Mouse (Mus musculus): ENCODE measurements at regions not wholly inside any gene's neighbourhood (a gene's known extent, or its start where the extent isn't known, plus 50 kb on each side); places are given as distances from the start of the nearest gene placed in this dataset.
"Not testable (repeated sequence)": the region's sequence is repeated elsewhere in the genome, so short reads cannot be mapped to it uniquely, and the experiment has no call there.

DNA sequence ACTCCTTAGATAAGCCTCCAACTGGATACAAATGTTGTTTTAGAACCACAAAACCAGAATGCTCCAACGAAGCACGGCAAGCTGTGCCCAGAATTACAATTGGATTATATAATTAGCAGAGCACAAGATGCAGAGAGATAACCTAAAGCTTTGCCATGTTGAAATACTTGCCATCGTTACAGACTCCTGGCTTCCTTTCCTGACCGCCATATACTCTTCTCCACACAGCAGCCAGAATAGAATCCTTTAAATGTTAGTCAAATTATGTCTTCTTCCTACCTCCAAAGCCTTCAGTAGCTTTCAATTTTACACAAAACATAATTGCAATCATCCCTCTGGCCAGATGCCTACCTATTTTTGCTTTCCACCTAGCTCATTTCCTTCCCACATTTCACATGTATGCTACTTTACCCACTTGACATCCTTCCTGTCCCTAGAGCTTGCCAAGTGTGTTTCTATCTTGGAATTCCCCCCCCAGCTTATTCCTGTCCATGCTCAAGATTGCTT is 52.8 kb upstream of the G2e3 start:
- no peak for DNase-seq (ENCODE audit: low read depth)

GRCm38 (mm10) chr12:51278358-51278757 is 69.5 kb upstream of the G2e3 start:
- DNase-seq (ENCODE audit: low read depth): no peak

DNA sequence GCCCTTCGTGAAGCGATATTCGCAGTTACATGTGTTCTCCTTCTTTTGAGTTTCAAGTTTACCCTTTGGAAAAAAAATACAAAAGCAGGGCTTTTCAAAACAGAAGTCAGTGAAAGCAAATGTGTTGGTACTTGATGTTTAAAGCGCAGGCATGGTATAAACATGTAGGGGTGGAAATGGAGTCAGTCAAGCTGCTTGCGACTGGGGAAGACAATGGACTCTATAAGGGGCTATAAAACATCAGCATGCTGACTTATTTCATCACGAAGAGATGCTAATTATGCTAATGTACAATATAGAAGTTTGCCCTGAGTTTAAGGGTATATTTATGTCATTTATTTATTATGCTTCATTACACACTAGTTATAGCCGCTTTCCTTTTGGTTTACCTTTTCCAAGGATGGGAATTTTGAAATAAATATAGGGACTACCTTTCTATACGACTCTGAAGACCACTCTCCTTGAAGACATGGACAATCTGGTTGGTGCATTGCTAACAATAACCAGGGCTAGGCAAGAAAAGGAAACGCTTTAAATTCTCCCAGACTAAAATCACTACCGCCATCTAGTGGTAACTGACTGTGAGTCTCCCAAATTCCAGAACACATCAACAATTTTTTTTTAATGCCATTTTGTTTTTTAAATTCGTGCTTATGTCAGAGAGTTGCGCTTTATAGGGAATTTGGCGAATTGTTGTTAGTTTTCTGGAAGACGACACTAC is 71.9 kb upstream of the G2e3 start:
- DNase-seq (ENCODE audit: low read depth): peak; percentile 10

DNA sequence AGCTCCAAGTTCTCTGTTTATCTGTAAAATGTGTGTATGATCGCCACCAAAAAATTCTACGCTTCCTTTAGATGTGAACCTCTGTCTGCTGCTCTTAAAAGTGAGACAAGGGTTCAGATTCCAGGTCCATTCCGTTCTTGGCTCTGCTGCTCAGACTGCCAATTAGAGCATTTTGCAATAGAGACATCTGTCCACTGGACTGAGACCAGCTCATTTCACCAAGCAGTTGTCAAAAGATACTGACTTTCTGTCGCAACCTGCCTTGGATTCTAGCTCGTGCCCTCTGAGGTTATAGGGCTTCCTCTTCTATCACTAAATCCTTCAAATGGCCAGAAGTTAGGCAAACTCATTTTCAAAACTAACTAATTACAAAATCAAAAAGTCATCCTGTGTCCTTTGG is 74.4 kb upstream of the G2e3 start:
- no peak for DNase-seq (ENCODE audit: low read depth)

DNA sequence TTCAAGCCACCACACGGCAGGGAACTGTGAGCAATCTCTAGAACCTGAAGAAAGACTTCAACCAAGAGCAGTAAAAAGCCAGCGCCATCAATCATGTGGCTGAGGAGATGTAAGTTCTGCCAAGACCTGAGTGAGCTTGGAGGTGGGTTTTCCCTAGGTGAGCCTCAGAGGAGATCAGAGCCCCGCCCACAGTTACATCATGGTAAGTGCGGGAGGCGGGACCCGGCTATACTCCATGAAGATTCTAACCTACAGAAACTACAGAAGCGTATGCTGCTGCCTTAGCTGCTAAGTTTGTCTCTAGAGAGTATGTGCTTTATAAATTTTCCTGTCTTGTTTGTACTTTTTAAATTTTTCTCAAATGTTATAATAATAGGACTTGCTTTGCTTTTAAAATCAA is 105.0 kb upstream of the G2e3 start:
- no peak for DNase-seq (ENCODE audit: low read depth)

DNA sequence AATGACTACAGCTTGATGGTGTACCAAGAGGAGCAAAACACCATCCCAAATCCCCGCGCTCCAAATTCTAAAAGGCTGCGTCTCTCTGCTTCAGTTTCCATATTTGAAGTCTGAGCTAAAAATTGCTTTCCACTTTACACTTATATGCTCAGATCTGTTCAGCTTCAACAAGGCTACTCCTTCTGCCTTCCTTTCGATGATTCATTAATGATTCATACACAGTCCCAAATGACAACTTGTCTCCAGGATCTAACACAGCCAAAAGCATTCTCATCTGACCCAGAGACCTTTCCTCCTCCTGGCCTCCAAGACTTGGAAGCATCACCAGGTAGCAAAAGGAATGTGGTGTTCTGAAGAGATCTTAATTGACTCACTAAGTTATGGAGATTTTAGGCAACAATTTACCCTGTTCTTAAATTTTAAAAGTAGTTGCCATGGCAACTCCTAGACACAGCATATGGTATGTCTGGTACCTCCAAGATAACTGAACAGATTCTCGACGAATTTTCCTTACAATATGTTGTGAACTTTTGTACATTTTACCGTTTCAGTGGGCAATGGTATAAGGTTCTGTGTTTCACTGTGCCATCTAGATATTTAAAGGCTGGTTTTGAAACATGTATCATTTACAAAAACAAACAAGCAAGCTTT is 106.6 kb upstream of the G2e3 start:
- DNase-seq (ENCODE audit: low read depth): no peak

GRCm38 (mm10) chr12:51211691-51212090 is 136.2 kb upstream of the G2e3 start:
- no peak for DNase-seq (ENCODE audit: low read depth)

GRCm38 (mm10) chr12:51196289-51196688 is 151.6 kb upstream of the G2e3 start:
- no peak for DNase-seq (ENCODE audit: low read depth)

GRCm38 (mm10) chr12:51195136-51195535 is 152.7 kb upstream of the G2e3 start:
- DNase-seq (ENCODE audit: low read depth): no peak

- DNase-seq (ENCODE audit: low read depth): no peak
These were observed 157.1 kb upstream of the G2e3 start for GRCm38 (mm10) chr12:51190754-51191153.

DNA sequence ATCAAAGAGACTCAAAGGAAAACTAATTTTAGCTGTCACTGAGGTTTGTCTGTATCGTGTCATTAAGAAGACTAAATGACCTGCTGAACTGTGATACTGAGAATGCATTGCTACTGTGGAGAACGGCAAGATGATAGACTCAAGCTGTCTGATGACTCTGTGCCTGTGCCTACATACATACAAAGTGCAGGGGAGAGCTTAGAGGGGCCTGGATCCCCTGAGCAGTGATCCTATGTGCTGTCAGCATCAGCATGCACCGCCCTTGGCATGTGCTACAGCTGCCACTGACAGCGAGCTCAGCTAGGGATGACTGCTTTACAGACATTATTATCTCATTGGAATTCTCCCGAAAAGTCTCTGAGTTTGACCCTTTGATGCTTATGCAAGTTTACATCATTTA is 157.7 kb upstream of the G2e3 start:
- no peak for DNase-seq (ENCODE audit: low read depth)

- DNase-seq (ENCODE audit: low read depth): no peak
These were observed 159.6 kb upstream of the G2e3 start for GRCm38 (mm10) chr12:51188229-51188628.

DNA sequence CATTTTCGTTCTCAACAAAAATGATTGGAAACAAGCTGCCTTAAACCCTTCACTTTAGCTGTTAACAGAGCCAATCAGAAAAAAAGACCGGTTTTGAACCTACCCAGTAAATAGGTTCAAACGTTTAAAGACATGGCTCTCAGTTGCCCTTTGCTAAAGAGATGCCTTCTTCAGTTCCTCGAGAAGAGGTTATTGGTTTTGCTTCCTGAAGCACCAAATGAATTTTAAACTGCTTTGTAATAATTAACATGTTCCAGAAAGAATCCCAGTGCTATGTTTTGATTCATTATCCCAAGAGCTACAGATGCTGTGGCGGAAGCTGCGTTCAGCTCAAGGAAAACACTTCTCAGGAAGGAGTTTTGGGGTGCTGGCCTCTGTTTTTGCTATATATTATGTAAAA is 160.1 kb upstream of the G2e3 start:
- DNase-seq (ENCODE audit: low read depth): no peak

- no peak for DNase-seq (ENCODE audit: low read depth)
These were observed 162.1 kb upstream of the G2e3 start for GRCm38 (mm10) chr12:51185751-51186150.

DNA sequence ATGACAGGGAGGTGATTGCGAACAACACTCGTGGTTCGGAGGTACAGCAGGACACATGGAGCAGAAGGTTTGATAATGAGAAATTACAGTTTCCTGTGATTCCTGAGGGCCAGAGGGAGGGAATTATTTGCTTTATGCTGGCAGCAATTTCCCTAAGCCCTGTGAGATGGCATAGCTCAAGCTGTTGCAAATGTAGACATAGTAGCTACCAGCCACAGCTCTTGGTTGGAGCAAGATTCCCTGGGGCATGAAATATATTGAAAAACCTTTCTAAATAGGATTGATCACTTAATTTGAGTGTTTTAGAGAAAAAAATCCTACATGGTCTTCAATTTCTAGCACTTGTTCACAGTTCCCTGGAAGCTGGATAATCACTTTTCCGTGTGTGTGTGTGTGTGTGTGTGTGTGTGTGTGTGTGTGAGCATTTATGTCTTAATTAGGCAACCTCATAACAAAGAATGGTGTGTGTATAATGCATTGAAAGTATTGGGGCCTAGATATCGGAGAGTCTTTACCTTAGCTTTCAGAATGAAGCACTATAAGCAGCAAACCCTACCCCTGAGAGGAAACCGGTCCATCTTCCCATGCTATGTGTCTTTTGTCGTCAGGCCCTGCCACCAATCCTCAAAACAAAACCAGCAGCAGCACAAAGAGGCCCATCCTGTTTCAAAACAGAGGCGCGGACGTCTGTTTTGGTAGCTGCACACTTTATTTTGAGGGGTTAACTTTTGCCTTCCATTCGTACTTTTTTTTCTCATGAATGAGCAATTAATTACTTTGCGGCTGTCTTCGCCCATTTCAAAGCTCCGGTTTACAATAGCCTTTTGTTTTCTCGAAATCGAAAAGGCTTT is 172.7 kb upstream of the G2e3 start:
- DNase-seq (ENCODE audit: low read depth): no peak

- DNase-seq (ENCODE audit: low read depth): no peak
These were observed 182.7 kb upstream of the G2e3 start for GRCm38 (mm10) chr12:51165186-51165585.

DNA sequence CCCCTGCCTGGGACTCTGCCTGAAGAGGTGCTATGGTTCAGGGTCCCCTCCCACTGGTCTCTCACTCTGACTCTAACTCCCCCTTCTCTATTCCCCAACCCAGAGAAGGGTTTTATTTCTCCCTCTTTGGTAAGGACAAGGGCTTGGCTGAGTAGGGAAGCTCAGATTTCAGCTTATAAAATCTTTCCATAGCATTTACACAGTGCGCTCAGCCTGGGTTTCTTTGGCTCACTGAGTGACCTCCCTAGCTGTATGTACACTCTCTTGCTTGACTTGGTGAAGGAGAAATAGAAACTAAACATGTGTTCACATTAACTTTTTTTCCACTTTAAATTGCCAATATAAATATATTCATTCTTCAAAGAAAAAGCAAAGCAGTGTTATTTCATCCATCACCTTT is 186.9 kb upstream of the G2e3 start:
- DNase-seq (ENCODE audit: low read depth): no peak

DNA sequence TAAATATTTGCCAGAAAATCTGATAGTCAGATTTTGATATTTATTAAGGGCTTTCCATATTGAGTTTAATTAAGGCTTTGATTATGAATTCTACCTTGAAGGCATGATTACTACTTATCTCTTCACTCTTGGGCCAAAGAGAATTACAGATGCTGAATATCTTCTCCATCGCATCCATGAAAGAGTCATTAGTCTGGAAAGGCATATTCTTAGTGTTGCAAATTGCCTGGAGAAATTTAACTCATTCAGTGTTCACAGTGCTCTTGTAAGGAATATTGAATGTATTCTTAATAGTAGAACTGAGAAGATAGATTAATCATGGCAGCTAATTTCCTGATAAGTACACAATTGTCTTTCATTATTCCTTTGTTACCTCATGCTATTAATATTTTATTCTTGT is 187.7 kb upstream of the G2e3 start:
- DNase-seq (ENCODE audit: low read depth): no peak

- no peak for DNase-seq (ENCODE audit: low read depth)
These were observed 199.9 kb upstream of the G2e3 start for GRCm38 (mm10) chr12:51147963-51148362.

DNA sequence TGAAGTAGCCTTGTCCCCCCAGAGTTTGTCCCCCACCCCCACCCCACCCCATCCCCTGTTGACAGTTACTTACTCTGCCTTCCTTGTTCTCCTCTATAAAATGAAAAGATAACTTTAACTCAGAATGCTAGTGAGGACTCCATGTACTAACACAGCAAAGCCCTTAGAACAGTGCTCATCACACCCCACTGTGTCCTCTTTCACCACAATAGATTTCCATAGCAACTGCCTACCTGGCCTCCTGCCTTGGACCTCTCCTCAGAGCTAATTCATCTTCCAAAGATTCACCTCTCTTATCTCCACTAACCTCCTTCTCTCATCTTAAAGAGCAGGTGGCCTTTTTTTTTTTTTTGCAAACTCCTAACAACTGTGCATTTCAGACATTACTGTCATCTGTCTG is 204.0 kb upstream of the G2e3 start:
- DNase-seq (ENCODE audit: low read depth): no peak

GRCm38 (mm10) chr12:51143196-51143595 is 204.7 kb upstream of the G2e3 start:
- DNase-seq (ENCODE audit: low read depth): no peak

DNA sequence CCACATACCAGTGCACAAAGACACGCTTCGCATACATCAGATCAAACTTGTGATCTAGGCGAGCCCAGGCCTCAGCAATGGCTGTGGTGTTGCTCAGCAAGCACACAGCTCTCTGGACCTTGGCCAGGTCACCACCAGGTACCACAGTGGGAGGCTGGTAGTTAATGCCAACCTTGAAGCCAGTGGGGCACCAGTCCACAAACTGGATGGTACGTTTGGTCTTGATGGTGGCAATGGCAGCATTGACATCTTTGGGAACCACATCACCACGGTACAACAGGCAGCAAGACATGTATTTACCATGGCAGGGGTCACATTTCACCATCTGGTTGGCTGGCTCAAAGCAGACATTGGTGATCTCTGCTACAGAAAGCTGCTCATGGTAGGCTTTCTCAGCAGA is 214.2 kb upstream of the G2e3 start:
- DNase-seq (ENCODE audit: low read depth): not testable (repeated sequence)

GRCm38 (mm10) chr12:51128274-51128673 is 219.6 kb upstream of the G2e3 start:
- DNase-seq (ENCODE audit: low read depth): no peak

All from naive thymus-derived CD4-positive, alpha-beta T cell, adult 2 months (primary cell).